Mouse (Mus musculus) spleen, adult 2 months (tissue): ENCODE results near the gene Akt2. TPM values are rescaled to one million over a fixed set of nuclear protein-coding genes. Genes with fewer than 3 reads are reported as not detected.

Experiments
- DNase-seq, 2 experiments: peaks; one replicate each; pipeline versions ENCODE4 v3.0.0 to v3.0.0-alpha.2; 2012 to 2021; ENCODE audit warnings: low spot score in 2 of 2, low read depth in 1 of 2
- H3K27ac ChIP-seq: fragments of 200-500 bp; 2 replicates; pipeline ENCODE4 v1.5.1; 2012; ENCODE audit warnings: low read length, inconsistent platforms; ENCODE audit not compliant: insufficient read depth
- H3K27me3 ChIP-seq: fragments of 200-500 bp; 2 replicates; pipeline ENCODE4 v1.6.1; 2012; ENCODE audit warnings: mild to moderate bottlenecking, moderate library complexity, low read length, inconsistent platforms; ENCODE audit not compliant: control insufficient read depth, insufficient read depth
- H3K36me3 ChIP-seq: fragments of 200-500 bp; 2 replicates; pipeline ENCODE4 v1.6.1; 2012; ENCODE audit warnings: mild to moderate bottlenecking, low read length, inconsistent platforms; ENCODE audit not compliant: control insufficient read depth, insufficient read depth
- H3K4me1 ChIP-seq: fragments of 200-500 bp; 2 replicates; pipeline ENCODE4 v1.6.1; 2011; ENCODE audit warnings: inconsistent platforms; ENCODE audit not compliant: control insufficient read depth, insufficient read depth, insufficient read length
- H3K4me3 ChIP-seq: fragments of 200-500 bp; 2 replicates; pipeline ENCODE4 v1.5.1; 2011; ENCODE audit warnings: mild to moderate bottlenecking, inconsistent platforms; ENCODE audit not compliant: insufficient read depth, insufficient read length; ENCODE audit errors: extremely low read depth
- CTCF ChIP-seq: fragments of 200-500 bp; IDR thresholded peaks from 2 replicates; pipeline ENCODE4 v1.5.1; 2011; ENCODE audit warnings: mild to moderate bottlenecking, inconsistent platforms; ENCODE audit not compliant: insufficient read depth, insufficient read length, insufficient replicate concordance; ENCODE audit errors: extremely low read depth
- POLR2A ChIP-seq: fragments of 200-500 bp; IDR thresholded peaks from 2 replicates; pipeline ENCODE4 v1.6.1; 2011; ENCODE audit warnings: low read depth, low read length, inconsistent platforms
- WGBS: fragments of 180-500 bp; shearing (Covaris S2); methylation state at CpG from one replicate; pipeline ENCODE4 v1.1.7; 2018; 5-methylcytosine and 5-hydroxymethylcytosine counted together
- polyA plus RNA-seq: library from polyadenylated mRNA; depleted of rRNA; stranded (reverse); fragments of >200 nt; gene quantifications from 2 replicates; pipeline ENCODE4 v1.2.3, GENCODE M21; 2012

Gene Akt2
- polyA plus RNA-seq, 1 experiment: 48.8 TPM

- no peaks in the 10 kb centered on the region for H3K27me3 ChIP-seq
- 85% methylated on average over 14 of the region's 14 CpGs for WGBS
- no peak overlapping the region for H3K4me3 ChIP-seq
- no peak for DNase-seq
- no peaks in the 10 kb centered on the region; the same call in 1 of the 2 replicates for H3K4me1 ChIP-seq
- no peak for TF ChIP-seq POLR2A
- no peak for TF ChIP-seq CTCF
- H3K27ac ChIP-seq: no peak overlapping the region
- peaks cover 16% of the 10 kb centered on the region for H3K36me3 ChIP-seq
Observed at GRCm38 (mm10) chr7:27574124-27574880, 17.1 kb upstream of the Akt2 start.

- Histone ChIP-seq H3K4me3 (no peak overlapping the region), H3K36me3 (peaks cover 21% of the 10 kb centered on the region), H3K27ac (no peak overlapping the region), H3K27me3 (no peaks in the 10 kb centered on the region), H3K4me1 (no peaks in the 10 kb centered on the region; the same call in 1 of the 2 replicates)
- peak in 1 of 2 experiments; percentile 68 for DNase-seq
- TF ChIP-seq CTCF: peak; percentile 63; the same call in 1 of the 2 replicates
- TF ChIP-seq POLR2A: no peak
- 67% methylated on average over 6 of the region's 6 CpGs for WGBS
Observed at GRCm38 (mm10) chr7:27576914-27577313, 14.4 kb upstream of the Akt2 start.

GRCm38 (mm10) chr7:27577589-27577988 is 13.8 kb upstream of the Akt2 start:
- H3K36me3 ChIP-seq: peaks cover 22% of the 10 kb centered on the region
- 80% methylated on average over 6 of the region's 6 CpGs for WGBS
- TF ChIP-seq CTCF (no peak), POLR2A (no peak)
- no peaks in the 10 kb centered on the region; the same call in 1 of the 2 replicates for H3K4me1 ChIP-seq
- H3K4me3 ChIP-seq: no peak overlapping the region
- no peak overlapping the region for H3K27ac ChIP-seq
- DNase-seq: no peak
- H3K27me3 ChIP-seq: no peaks in the 10 kb centered on the region

GRCm38 (mm10) chr7:27578465-27578864 is 12.9 kb upstream of the Akt2 start:
- Histone ChIP-seq H3K4me3 (no peak overlapping the region), H3K36me3 (peaks cover 22% of the 10 kb centered on the region), H3K4me1 (no peaks in the 10 kb centered on the region; the same call in 1 of the 2 replicates), H3K27ac (no peak overlapping the region), H3K27me3 (no peaks in the 10 kb centered on the region)
- DNase-seq: no peak
- 58% methylated on average over 7 of the region's 7 CpGs for WGBS
- TF ChIP-seq POLR2A (no peak), CTCF (no peak)

GRCm38 (mm10) chr7:27580380-27581174 is 10.8 kb upstream of the Akt2 start:
- Histone ChIP-seq H3K4me3 (no peak overlapping the region), H3K27me3 (no peaks in the 10 kb centered on the region), H3K27ac (no peak overlapping the region), H3K36me3 (peaks cover 19% of the 10 kb centered on the region), H3K4me1 (no peaks in the 10 kb centered on the region)
- WGBS: 95% methylated on average over 14 of the region's 14 CpGs
- no peak for DNase-seq
- TF ChIP-seq POLR2A: no peak
- no peak for TF ChIP-seq CTCF

GRCm38 (mm10) chr7:27586861-27587260 is 4.5 kb upstream of the Akt2 start:
- Histone ChIP-seq H3K27me3 (no peaks in the 10 kb centered on the region), H3K4me1 (no peaks in the 10 kb centered on the region), H3K4me3 (no peak overlapping the region), H3K36me3 (peaks cover 3% of the 10 kb centered on the region; the same call in 1 of the 2 replicates), H3K27ac (no peak overlapping the region)
- WGBS: 91% methylated on average over 2 of the region's 2 CpGs
- TF ChIP-seq CTCF (no peak), POLR2A (no peak)
- DNase-seq: no peak
